Mouse (Mus musculus): Measurements from ENCODE around the gene Slc22a7.

DNA sequence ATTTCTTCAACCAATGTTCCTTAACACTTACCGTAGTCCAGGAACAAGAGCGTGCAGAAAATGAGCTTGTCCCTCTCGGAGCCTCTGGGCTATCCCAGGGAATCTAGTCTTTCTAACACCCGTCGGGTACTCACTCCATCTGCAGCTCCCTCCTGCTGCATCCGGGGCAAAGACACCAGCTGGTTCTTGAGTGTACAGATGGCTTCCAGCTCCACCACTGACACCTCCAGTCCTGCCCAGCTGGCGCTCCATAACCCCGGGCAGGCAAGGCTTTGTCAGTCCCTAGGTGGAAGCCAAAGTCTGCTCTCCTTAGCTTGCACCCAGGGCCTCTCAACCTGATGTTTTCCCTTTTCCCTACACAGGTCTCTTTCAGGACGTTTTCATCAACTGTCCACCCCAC lies 29.6 kb upstream of the Slc22a7 start:
- TF ChIP-seq EP300 (IDR thresholded peaks at IDR 0.05; ENCODE audit: low read depth) (no peak), CTCF (IDR thresholded peaks at IDR 0.05; ENCODE audit: low read depth) (no peak)

Data from liver, postnatal 0 days (tissue).